Mouse (Mus musculus): ENCODE data around the gene Klc3.

The Klc3 gene

GRCm38 (mm10) chr7:19409753-19410152 is 5.8 kb upstream of the Klc3 start:
- in situ Hi-C loops (cut with MboI, MseI): no loop called here

GRCm38 (mm10) chr7:19405417-19405816 is 1.5 kb upstream of the Klc3 start:
- in situ Hi-C loops (cut with MboI, MseI): no loop called here

- in situ Hi-C loops (cut with MboI, MseI): loop anchor here (5.0 kb wide), 1 partner anchor 113 kb away; the partner anchor contains the start of gene Nkpd1
Observed at GRCm38 (mm10) chr7:19404476-19404875, 572 bp upstream of the Klc3 start, which contains the start of gene Ckm. TSS of gene Ckm (plus strand) at chr7:19404776.

DNA sequence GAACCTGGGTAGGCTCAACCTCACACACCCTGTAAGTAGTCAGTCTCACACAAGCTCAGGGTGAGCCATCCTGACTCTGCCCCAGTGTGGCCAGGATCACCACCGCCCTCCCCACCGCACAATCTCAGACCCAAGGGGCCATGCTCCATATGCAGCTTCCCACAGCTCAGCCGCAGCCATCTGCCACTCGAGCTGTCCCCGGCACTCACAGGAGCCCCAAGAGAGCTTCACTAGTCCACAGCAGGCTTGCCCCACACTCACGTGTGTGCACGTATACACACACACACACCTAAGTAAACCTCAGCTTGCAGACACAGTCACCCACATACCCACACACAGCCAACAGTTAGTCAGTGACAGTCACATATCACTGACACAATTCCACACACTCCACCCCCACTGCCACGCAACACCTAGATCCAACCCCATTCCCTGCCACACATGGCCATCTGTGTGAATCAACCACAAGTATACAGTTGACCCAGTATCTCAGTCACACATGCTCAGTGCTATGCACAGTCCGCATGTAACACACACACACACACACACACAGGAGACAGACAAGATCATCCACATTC is 1.3 kb downstream of the Klc3 start:
- in situ Hi-C loops (cut with MboI, MseI): loop anchor here (5.0 kb wide), 1 partner anchor 115 kb away; the partner anchor contains the start of gene Nkpd1

DNA sequence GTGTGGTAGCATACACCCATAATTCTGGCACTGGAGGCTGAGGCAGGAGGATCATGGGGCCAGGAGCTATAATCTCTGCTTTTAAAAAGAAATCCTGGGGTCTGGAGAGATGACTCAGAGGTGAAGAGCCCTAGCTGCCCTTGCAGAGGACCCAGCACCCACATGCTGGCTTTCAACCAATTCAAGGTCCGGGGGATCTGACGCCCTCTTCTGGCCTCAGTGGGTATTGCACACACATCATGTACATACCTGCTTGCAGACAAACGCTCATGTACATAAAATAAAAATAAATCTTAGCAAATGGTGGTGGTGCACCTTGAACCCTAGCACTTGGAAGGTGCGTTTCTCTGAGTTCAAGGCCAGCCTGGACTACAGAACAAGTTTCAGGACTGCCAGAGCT is 3.0 kb downstream of the Klc3 start:
- in situ Hi-C loops (cut with MboI, MseI): loop anchor here (5.0 kb wide), 1 partner anchor 116 kb away; the partner anchor contains the start of gene Nkpd1

DNA sequence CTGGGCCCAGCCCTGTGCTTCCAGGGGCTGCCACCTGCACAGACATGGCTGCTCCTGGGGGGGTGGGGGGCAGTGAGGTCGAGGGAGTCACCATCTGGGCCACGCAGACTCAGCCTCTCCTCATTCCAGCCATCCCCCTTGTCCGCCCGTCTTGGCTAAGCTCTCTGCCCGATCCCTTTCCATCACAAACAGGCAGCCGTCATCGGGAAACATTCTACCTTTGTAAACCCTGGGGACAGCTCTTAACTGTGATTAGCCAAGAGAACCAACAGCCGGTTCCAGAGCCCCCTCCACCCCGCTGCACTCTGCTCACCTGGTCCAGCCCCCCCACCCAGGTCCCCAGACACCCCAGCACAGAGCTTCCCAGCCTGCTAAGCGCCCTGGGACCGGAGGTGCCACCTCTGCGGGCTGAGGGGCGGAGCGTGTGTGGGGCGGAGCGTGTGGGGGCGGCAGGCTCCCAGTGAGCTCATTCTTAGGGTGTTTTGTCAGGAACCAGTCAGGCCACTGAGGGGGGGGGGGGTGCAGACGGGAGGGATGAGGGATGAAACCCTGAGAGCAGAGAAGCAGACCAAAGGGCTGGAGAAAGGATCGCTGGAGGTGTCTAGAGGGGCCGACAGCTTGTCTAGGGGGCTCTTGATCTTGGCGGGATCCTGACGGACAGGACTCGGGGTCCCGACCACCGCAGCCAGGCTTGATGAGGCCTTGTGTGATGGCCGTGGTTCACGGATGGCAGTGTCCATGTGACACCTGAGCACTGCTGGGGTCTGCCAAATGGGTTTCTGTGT is 4.2 kb downstream of the Klc3 start:
- in situ Hi-C loops (cut with MboI, MseI): loop anchor here (5.0 kb wide), 1 partner anchor 118 kb away; the partner anchor contains the start of gene Nkpd1

DNA sequence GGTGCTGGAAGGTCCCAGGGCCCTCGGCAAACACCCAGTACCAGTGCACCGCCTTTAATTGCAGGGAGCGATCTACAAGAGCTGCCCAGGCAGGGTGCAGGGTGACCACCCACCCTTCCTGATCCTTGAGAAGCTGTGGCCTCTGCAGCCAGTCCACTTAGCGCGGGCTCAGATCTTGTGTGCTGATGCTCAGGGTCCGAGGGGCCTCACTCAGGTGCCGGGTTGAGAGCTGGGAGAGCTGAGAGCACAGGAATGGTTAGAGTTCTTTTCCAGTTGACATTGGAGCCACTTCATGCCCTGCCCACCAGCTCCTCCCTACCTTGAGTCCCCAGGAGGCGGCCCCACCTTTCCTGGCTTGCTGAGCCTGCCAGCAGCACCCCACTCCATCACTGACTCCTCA is 9.4 kb downstream of the Klc3 start:
- in situ Hi-C loops (cut with MboI, MseI): loop anchor here (5.0 kb wide), 1 partner anchor 63 kb away; the partner anchor contains the start of gene Mark4

GRCm38 (mm10) chr7:19388699-19389413 is 15.0 kb downstream of the Klc3 start:
- in situ Hi-C loops (cut with MboI, MseI): no loop called here

DNA sequence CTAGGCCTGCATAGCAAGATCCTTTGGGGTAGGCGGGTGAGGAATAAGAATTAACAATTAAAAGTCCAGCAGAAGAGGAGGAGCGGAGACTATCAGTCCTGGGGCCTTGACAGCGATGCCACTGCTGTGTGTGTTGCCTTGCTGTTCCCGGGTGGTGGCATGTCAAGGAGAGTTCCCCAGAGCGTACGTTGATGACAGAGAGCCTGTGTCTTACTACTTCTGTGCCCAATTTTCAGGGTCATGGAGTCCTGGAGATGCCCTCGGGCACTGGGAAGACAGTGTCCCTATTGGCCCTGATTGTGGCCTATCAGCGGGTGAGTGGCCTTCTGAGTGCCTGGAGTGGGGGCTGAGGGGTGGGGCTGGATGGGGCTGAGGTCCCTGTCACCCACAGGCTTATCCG is 20.2 kb downstream of the Klc3 start:
- in situ Hi-C loops (cut with MboI, MseI): no loop called here

DNA sequence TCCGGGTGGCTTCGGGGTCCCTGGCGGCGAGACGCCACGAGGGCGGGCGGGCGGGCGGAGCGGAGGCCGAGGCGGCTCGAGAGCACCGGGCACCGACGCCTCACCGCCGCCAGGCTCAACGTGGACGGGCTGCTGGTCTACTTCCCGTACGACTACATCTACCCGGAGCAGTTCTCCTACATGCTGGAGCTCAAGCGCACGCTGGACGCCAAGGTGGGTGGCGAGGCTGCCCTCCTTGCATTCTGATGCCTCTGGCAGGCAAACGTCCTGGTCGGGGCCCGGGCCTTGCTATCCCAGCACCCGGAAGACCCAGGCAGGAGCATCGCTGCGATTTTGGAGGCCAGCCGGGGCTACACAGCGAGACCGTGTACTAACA is 21.8 kb downstream of the Klc3 start:
- in situ Hi-C loops (cut with MboI, MseI): no loop called here

DNA sequence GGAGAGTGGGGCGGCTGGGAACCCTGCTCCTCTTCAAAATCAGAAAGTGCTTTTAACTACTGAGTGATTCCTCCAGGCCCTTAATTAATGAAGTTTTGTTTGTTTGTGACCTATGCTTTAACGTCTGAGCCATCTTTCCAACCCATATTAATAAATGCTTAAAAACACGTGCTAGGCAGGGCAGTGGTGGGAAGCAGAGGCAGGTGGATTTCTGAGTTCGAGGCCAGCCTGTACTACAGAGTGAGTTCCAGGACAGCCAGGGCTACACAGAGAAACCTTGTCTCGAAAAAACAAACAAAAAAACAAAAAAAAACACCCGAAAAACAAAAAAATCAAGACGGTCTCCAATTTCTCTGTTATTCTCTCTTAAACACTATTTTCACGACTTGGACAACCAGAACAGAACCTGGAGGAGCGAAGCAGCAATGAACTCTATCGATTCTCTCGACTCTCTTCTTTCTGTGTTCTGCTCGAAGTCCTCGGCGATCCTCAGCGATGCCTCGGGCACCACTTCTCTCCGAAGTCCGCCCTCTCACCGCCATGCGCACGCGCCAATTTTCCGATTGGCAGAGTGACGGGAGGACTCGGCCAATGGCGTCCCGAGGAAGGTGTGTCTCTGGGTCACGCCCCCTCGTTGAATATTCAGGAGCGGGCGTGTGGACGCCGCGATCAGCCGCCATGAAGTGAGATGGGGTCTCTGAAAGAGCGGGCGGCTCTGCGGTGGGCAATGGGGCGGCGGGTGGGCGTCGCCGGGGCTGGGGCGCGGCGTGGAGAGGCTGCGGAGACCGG is 22.3 kb downstream of the Klc3 start, which contains the start of gene Ercc2:
Ercc2 (plus strand) TSS at position 634 of the 789 bp plus-strand sequence.
- in situ Hi-C loops (cut with MboI, MseI): no loop called here

- in situ Hi-C loops (cut with MboI, MseI): no loop called here
Observed at GRCm38 (mm10) chr7:19378049-19378448, 25.9 kb downstream of the Klc3 start.

DNA sequence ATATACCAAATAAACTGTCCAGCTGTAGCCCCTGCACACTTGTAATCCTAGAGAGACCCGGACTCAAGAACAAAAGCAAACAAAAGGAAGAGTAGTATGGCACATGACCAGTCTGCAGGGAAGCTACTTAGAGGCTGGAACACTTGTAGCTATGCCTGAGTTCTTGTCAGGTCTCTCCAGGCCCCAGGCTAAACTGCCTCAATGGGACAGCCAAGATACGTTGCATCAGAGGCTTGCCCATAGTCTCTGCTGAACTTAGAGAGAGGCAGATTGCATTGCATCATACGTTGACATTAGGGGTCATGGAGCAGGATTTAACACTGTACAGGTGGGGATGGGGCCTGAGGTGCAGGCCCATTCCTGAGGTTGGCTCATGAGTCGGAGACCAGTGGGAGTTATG is 27.9 kb downstream of the Klc3 start:
- in situ Hi-C loops (cut with MboI, MseI): no loop called here

GRCm38 (mm10) chr7:19375368-19375767 is 28.5 kb downstream of the Klc3 start:
- in situ Hi-C loops (cut with MboI, MseI): no loop called here

DNA sequence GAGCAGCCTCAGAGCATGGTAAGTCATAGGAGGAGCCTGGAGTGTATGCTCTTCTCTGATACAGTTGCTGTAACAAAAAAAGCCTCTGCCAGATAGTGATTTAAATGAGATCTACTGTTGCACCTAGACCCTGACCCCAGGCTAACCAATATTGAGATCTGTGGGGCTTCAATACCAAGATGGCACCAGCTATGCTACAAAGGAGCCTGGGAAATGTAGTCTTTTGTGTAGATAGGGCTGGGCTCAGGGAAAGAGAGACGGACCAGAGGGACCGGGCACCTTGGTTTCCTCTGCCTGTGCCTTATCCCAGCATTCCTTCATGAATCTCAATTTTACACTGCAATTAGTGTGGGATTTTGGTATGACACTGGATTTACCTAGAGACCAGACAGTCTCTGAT is 30.5 kb downstream of the Klc3 start:
- in situ Hi-C loops (cut with MboI, MseI): no loop called here

- in situ Hi-C loops (cut with MboI, MseI): no loop called here
Observed at GRCm38 (mm10) chr7:19369823-19370425, 34.0 kb downstream of the Klc3 start.

DNA sequence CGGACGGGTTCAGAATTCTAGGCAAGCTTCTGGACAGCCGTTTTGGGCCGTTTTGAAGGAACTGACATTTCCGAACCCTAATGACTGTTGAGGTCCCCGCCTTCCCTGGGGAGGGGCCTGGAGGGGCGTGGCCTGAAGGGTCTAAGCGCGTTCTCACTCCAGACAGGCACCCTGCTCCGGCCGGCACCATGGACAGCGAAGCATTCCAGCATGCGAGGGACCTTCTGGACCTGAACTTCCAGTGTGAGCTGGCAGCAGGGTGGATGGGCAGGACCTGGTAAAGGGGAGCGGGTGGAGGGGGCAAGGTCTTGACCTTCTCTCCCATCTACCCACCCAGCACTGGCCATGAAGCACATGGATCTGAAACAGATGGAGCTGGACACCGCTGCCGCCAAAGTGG is 35.5 kb downstream of the Klc3 start:
- in situ Hi-C loops (cut with MboI, MseI): no loop called here

DNA sequence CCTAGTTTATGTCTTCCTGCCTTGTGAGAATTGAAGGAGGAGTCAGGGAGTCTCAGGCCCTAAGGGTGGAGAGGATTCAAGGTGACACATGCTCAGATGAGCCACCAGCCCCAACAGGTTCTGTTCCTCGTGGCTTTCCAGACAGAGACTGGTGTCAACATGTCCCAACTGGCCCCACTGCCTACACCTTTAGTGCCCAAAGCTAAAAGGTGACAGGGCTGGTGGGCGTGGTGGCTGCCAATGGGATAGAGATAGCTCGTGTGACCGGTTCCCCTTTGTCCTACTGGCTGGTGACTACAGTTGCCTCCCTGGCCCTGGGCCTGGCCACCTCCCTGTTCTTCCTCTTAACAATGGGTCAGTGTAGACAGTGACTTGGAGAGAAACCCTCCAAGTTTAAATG is 38.5 kb downstream of the Klc3 start:
- in situ Hi-C loops (cut with MboI, MseI): no loop called here

GRCm38 (mm10) chr7:19363881-19364280 is 40.0 kb downstream of the Klc3 start:
- in situ Hi-C loops (cut with MboI, MseI): no loop called here

GRCm38 (mm10) chr7:19362276-19362675 is 41.6 kb downstream of the Klc3 start:
- in situ Hi-C loops (cut with MboI, MseI): no loop called here

DNA sequence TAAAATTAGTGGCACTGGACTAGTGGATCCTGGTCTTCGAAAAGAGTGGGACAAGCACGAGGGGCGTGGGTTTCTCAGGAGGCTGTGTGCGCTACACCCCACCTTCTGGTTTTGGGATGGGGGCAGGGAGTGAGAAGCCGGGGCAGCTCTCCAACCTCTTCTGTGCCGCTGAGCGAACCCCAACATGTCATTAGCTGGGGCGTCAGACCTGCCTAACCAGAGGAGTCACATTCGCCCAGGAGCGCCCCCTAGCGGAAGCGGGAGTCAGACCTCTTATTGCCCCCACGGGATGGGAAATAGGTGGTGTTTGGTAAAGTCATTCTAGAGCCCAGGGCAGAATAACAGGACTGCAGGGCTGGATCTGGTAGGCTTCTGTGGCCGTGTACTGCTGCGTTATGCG is 42.2 kb downstream of the Klc3 start:
- in situ Hi-C loops (cut with MboI, MseI): no loop called here
